Comparison of ENCODE assay signal across 8 mouse cellular contexts in genomic region chr3:148343633-148344361, GRCm38 (mm10).
DNase-seq lines count a peak whose midpoint lies in the region; ATAC-seq and TF ChIP-seq lines count a peak whose summit lies in the region.

No protein-coding gene starts in this region.

- DNase-seq in ES-E14 (ENCODE audit: low read depth, low spot score), result peak; percentile 33
- DNase-seq in adrenal gland, postnatal 25 days, result peak; percentile 42
- DNase-seq in kidney, postnatal 14 days, result peak; percentile 83

- H3K4me3 ChIP-seq in ES-E14 (ENCODE audit: insufficient read depth in 1 of 2, low read depth in 1 of 2, low read length in 2 of 2, poor library complexity in 1 of 2, severe bottlenecking in 1 of 2), result peak overlapping the region in 1 of 2 experiments; percentile 21; a peak in 1 of 4 replicates
- H3K4me3 ChIP-seq in forebrain, embryonic 13.5 days, result no peak overlapping the region
- no peak overlapping the region for H3K4me3 ChIP-seq in heart, embryonic 16.5 days (ENCODE audit: low read length)
- H3K4me3 ChIP-seq in stomach, embryonic 14.5 days (ENCODE audit: low read depth, low read length), result no peak overlapping the region

- under 1% methylated on average over 10 of the region's 10 CpGs for WGBS in forebrain, embryonic 13.5 days
- WGBS in heart, embryonic 16.5 days, result 20% methylated on average over 10 of the region's 10 CpGs
- 14% methylated on average over 10 of the region's 10 CpGs for WGBS in stomach, embryonic 14.5 days

- peak overlapping the region; percentile 42 for H3K4me2 ChIP-seq in forebrain, embryonic 13.5 days
- H3K4me2 ChIP-seq in heart, embryonic 16.5 days (ENCODE audit: low read depth, low read length), result peak overlapping the region; percentile 47
- no peak overlapping the region for H3K4me2 ChIP-seq in stomach, embryonic 14.5 days (replicated peaks; ENCODE audit: low read depth, low read length)

- peak overlapping the region; percentile 83; the same call in 1 of the 2 replicates for H3K27ac ChIP-seq in ES-E14 (ENCODE audit: insufficient read depth, low read depth, low read length, poor library complexity, severe bottlenecking)
- peak overlapping the region; percentile 58; the same call in 1 of the 2 replicates for H3K27ac ChIP-seq in forebrain, embryonic 13.5 days
- peak overlapping the region; percentile 49 for H3K27ac ChIP-seq in heart, embryonic 16.5 days (ENCODE audit: low read length)
- no peak overlapping the region for H3K27ac ChIP-seq in stomach, embryonic 14.5 days (ENCODE audit: low read length)

- H3K27me3 ChIP-seq in forebrain, embryonic 13.5 days, result no peaks in the 10 kb centered on the region
- no peaks in the 10 kb centered on the region for H3K27me3 ChIP-seq in heart, embryonic 16.5 days (ENCODE audit: control insufficient read depth, insufficient read depth, low read length)
- no peaks in the 10 kb centered on the region for H3K27me3 ChIP-seq in stomach, embryonic 14.5 days (ENCODE audit: control insufficient read depth, insufficient read depth, low read length)

- 0 out of 4 replicates have a peak, but pooled peaks cover 0 to 2% of the 10 kb centered on the region in 2 experiments for H3K4me1 ChIP-seq in ES-E14 (ENCODE audit: control insufficient read depth in 2 of 2, insufficient read depth in 2 of 2, low read length in 2 of 2, poor library complexity in 1 of 2)
- H3K4me1 ChIP-seq in forebrain, embryonic 13.5 days, result peaks cover 16% of the 10 kb centered on the region
- peaks cover 11% of the 10 kb centered on the region for H3K4me1 ChIP-seq in heart, embryonic 16.5 days (ENCODE audit: control insufficient read depth, insufficient read depth, low read length)
- peaks cover 17% of the 10 kb centered on the region for H3K4me1 ChIP-seq in stomach, embryonic 14.5 days (ENCODE audit: control insufficient read depth, insufficient read depth, low read length)

- in situ Hi-C loops in ES-E14 (cut with MboI; ENCODE audit: low sequenced_read_pairs in 2 of 2, unreplicated experiment in 2 of 2), result no loop called here

- no peak overlapping the region for H3K9ac ChIP-seq in ES-E14 (ENCODE audit: insufficient read depth, low read depth, low read length, poor library complexity, severe bottlenecking)
- no peak overlapping the region for H3K9ac ChIP-seq in forebrain, embryonic 13.5 days
- peak overlapping the region; percentile 47; the same call in 1 of the 2 replicates for H3K9ac ChIP-seq in heart, embryonic 16.5 days (ENCODE audit: low read length)
- no peak overlapping the region for H3K9ac ChIP-seq in stomach, embryonic 14.5 days (replicated peaks; ENCODE audit: low read depth, low read length)

- no peaks in the 10 kb centered on the region for H3K36me3 ChIP-seq in ES-E14 (ENCODE audit: control insufficient read depth, insufficient read depth, low read length, poor library complexity, severe bottlenecking)
- no peaks in the 10 kb centered on the region for H3K36me3 ChIP-seq in forebrain, embryonic 13.5 days (ENCODE audit: poor library complexity, severe bottlenecking)
- no peaks in the 10 kb centered on the region for H3K36me3 ChIP-seq in heart, embryonic 16.5 days (ENCODE audit: control insufficient read depth, insufficient read depth)
- H3K36me3 ChIP-seq in stomach, embryonic 14.5 days (ENCODE audit: control insufficient read depth, insufficient read depth, low read length), result no peaks in the 10 kb centered on the region

- 0 out of 2 replicates have a peak, but pooled peaks cover 2% of the 10 kb centered on the region for H3K9me3 ChIP-seq in ES-E14 (ENCODE audit: control insufficient read depth, insufficient read depth, low read depth, low read length)
- H3K9me3 ChIP-seq in forebrain, embryonic 13.5 days (replicated peaks), result no peaks in the 10 kb centered on the region
- H3K9me3 ChIP-seq in heart, embryonic 16.5 days (replicated peaks; ENCODE audit: control insufficient read depth, low read length), result no peaks in the 10 kb centered on the region
- H3K9me3 ChIP-seq in stomach, embryonic 14.5 days (ENCODE audit: control insufficient read depth, low read depth, low read length), result no peaks in the 10 kb centered on the region

- peak; percentile 88 for ATAC-seq in forebrain, embryonic 13.5 days
- peak; percentile 77 for ATAC-seq in heart, embryonic 16.5 days (replicated peaks; ENCODE audit: extremely low read depth, insufficient read depth, low FRiP score)
- ATAC-seq in megakaryocyte-erythroid progenitor cell, adult 5-6 weeks (replicated peaks; ENCODE audit: low FRiP score, low TSS enrichment, poor library complexity, severe bottlenecking), result peak; percentile 59
- peak; percentile 37; the same call in 1 of the 2 replicates for ATAC-seq in stomach, embryonic 14.5 days (ENCODE audit: insufficient number of reproducible peaks, insufficient read depth, low FRiP score, low read depth)
- no peak for ATAC-seq in activated CD4-positive, CD25-positive, alpha-beta regulatory T cell, adult 4 months

TF ChIP-seq in ES-E14, 5 proteins besides CTCF, POLR2A, EP300 and RAD21:
- TF ChIP-seq ZC3H11A (IDR thresholded peaks at IDR 0.05; ENCODE audit: borderline replicate concordance, low read depth, low read length) (no peak), ZNF384 (IDR thresholded peaks at IDR 0.05; ENCODE audit: low read depth, low read length) (no peak), CHD2 (IDR thresholded peaks at IDR 0.05; ENCODE audit: low read depth, low read length) (no peak), MAFK (IDR thresholded peaks at IDR 0.05; ENCODE audit: insufficient read depth, low read depth, low read length) (no peak), HCFC1 (IDR thresholded peaks at IDR 0.05; ENCODE audit: borderline replicate concordance, insufficient read depth, low read length) (no peak)
TF ChIP-seq in ES-E14: peak in this region for 0.

Comparison
In these comparisons a context has a peak if more than half of its experiments do, and no peak if none do; other contexts are left out.
1. DNase-seq: peak in every context shown above with its lines; median percentile 83 in kidney, postnatal 14 days; 42 in adrenal gland, postnatal 25 days; 33 in ES-E14.